Mouse (Mus musculus): ENCODE measurements around the gene Mptx1. TPM values are rescaled to one million over a fixed set of nuclear protein-coding genes. Genes with fewer than 3 reads are reported as not detected.
"Not testable (repeated sequence)": the region's sequence is repeated elsewhere in the genome, so short reads cannot be mapped to it uniquely, and the experiment has no call there.

Gene Mptx1
- polyA plus RNA-seq (2014; fragmentation: Nextera tagmentation; extraction: Ambion mirVana), result not detected in 2 replicates

DNA sequence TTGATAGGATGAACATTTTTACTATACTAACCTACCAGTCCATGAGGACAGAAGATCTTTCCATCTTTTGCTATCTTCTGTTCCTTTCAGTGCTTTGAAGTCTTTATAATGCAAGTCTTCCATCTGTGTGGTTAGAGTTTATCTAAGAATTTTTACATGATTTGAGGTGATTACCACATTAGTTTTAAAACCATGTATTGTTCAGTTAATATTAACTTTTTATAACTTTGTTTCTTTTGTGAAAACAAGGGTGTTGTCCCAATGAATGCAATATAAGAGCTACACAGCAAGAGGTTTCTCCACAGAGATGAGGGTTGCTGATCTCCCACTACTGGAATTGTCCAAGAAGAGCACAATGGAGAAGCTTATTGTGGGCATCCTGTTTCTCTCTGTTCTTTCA lies at the start of gene Mptx1:
Mptx1 (plus strand) TSS at position 301 of the 400 bp plus-strand sequence.
- no peak within 1 kb of the TSS for H3K4me3 ChIP-seq (ENCODE audit: low read depth, low read length)
- no peak within 1 kb of the TSS for H3K9ac ChIP-seq (ENCODE audit: low read depth, low read length)
- H3K4me1 ChIP-seq (ENCODE audit: control insufficient read depth, insufficient read depth, low read length), result no peaks in the 10 kb centered on the region
- ATAC-seq (replicated peaks; ENCODE audit: insufficient number of reproducible peaks, low FRiP score, low TSS enrichment), result no peak
- no peaks in the 10 kb centered on the region for H3K9me3 ChIP-seq (replicated peaks; ENCODE audit: control insufficient read depth, low read length)
- H3K27ac ChIP-seq (ENCODE audit: low read depth, low read length), result no peak within 1 kb of the TSS
- no peak within 1 kb of the TSS for H3K4me2 ChIP-seq
- no peaks in the 10 kb centered on the region for H3K27me3 ChIP-seq (ENCODE audit: control insufficient read depth, insufficient read depth, low read length)
- no peaks in the 10 kb centered on the region for H3K36me3 ChIP-seq (ENCODE audit: control insufficient read depth, insufficient read depth, low read length)

DNA sequence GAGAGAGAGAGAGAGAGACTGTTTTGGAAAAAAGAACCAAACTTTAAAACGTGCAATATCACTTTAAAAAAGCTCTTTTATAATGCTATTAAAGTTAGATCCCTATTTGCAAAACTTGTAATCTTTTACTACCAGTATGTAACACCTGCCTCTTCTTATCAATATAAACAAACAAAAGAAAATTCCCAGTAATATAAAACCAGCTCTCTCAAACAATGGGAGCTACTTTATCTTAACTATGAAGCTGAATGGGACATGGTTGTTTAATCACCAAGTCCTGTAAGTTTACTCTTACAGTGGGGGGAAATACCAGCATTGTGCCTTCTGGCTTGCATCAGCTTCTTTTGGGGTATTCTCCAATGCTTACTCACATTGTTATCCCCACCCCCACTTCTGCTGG lies 27.2 kb upstream of the Mptx1 start:
- Histone ChIP-seq H3K4me1 (ENCODE audit: control insufficient read depth, insufficient read depth, low read length) (no peaks in the 10 kb centered on the region), H3K4me3 (ENCODE audit: low read depth, low read length) (no peak overlapping the region), H3K9ac (ENCODE audit: low read depth, low read length) (no peak overlapping the region), H3K27me3 (ENCODE audit: control insufficient read depth, insufficient read depth, low read length) (no peaks in the 10 kb centered on the region), H3K4me2 (no peak overlapping the region), H3K36me3 (ENCODE audit: control insufficient read depth, insufficient read depth, low read length) (no peaks in the 10 kb centered on the region), H3K9me3 (replicated peaks; ENCODE audit: control insufficient read depth, low read length) (no peaks in the 10 kb centered on the region), H3K27ac (ENCODE audit: low read depth, low read length) (no peak overlapping the region)
- 38% methylated on average over 1 of the region's 1 CpGs for WGBS (ENCODE audit: insufficient replicate concordance)
- no peak for ATAC-seq (replicated peaks; ENCODE audit: insufficient number of reproducible peaks, low FRiP score, low TSS enrichment)

DNA sequence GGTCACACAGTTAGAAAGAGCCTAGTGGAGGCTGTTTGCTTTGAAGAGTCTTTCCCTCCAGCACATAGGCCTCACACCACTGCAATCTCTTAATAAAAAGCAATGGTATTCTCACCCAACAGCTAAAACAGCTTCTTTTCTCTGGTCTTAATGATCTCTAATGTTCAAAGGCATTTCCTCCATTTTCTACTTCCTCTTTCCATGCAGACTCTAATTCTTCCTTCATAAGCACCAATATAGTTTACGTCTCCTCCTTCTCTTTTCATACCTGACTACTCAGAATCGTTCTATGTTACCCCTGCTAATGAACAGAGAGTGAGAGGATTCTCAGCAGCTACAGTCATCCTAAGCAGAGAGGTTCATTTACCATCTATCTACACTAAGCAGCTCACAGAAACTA lies 13.0 kb upstream of the Mptx1 start:
- Histone ChIP-seq H3K9me3 (replicated peaks; ENCODE audit: control insufficient read depth, low read length) (no peaks in the 10 kb centered on the region), H3K36me3 (ENCODE audit: control insufficient read depth, insufficient read depth, low read length) (no peaks in the 10 kb centered on the region), H3K9ac (ENCODE audit: low read depth, low read length) (no peak overlapping the region), H3K27ac (ENCODE audit: low read depth, low read length) (no peak overlapping the region), H3K4me3 (ENCODE audit: low read depth, low read length) (no peak overlapping the region), H3K4me2 (no peak overlapping the region), H3K4me1 (ENCODE audit: control insufficient read depth, insufficient read depth, low read length) (no peaks in the 10 kb centered on the region), H3K27me3 (ENCODE audit: control insufficient read depth, insufficient read depth, low read length) (no peaks in the 10 kb centered on the region)
- no peak for ATAC-seq (replicated peaks; ENCODE audit: insufficient number of reproducible peaks, low FRiP score, low TSS enrichment)
- WGBS (ENCODE audit: insufficient replicate concordance), result 75% methylated on average over 2 of the region's 2 CpGs

DNA sequence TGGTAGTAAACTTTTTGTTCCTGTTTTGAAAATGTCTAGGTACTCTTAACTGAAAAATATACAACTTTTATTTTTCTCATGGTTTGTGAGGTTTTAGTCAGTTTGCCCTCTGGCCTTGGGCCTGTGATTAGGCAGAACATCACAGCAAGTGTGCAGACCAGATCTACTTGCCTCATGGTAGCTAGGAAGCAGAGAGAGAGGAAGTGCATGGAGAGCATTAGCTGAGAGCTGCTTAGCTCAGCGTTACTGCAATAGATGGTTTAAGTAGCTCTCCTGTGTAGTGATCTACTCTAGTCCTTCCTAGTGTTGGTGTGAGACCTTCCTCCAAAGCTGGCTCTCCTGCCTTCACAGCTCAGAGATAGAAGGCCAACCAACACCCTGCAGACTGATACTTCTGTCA lies 23.3 kb downstream of the Mptx1 start:
- not testable (repeated sequence) for H3K4me2 ChIP-seq; H3K27me3 ChIP-seq (ENCODE audit: control insufficient read depth, insufficient read depth, low read length); ATAC-seq (replicated peaks; ENCODE audit: insufficient number of reproducible peaks, low FRiP score, low TSS enrichment); H3K36me3 ChIP-seq (ENCODE audit: control insufficient read depth, insufficient read depth, low read length); H3K4me3 ChIP-seq (ENCODE audit: low read depth, low read length); H3K27ac ChIP-seq (ENCODE audit: low read depth, low read length); H3K4me1 ChIP-seq (ENCODE audit: control insufficient read depth, insufficient read depth, low read length); H3K9me3 ChIP-seq (replicated peaks; ENCODE audit: control insufficient read depth, low read length); H3K9ac ChIP-seq (ENCODE audit: low read depth, low read length)
- WGBS (ENCODE audit: insufficient replicate concordance), result 70% methylated on average over 1 of the region's 1 CpGs

DNA sequence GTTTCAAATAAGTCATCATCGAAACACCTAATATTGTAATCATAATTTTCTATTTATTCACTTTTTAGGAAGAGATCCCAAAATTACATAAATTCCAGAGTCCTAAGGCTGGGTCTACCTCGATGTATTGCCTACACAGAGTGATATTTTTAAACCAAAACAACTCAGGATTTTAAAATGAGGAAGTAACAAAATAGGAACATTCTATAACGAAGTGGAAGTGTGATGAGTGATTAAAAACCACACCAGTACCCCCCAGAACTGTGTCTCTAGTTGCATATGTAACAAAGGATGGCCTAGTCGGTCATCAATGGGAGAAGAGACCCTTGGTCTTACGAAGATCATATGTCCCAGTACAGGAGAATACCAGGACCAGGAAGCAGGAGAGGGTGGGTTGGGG lies 24.3 kb downstream of the Mptx1 start:
- no peaks in the 10 kb centered on the region for H3K4me1 ChIP-seq (ENCODE audit: control insufficient read depth, insufficient read depth, low read length)
- H3K4me2 ChIP-seq, result no peak overlapping the region
- no peak overlapping the region for H3K4me3 ChIP-seq (ENCODE audit: low read depth, low read length)
- H3K27ac ChIP-seq (ENCODE audit: low read depth, low read length), result no peak overlapping the region
- H3K9me3 ChIP-seq (replicated peaks; ENCODE audit: control insufficient read depth, low read length), result no peaks in the 10 kb centered on the region
- H3K27me3 ChIP-seq (ENCODE audit: control insufficient read depth, insufficient read depth, low read length), result no peaks in the 10 kb centered on the region
- ATAC-seq (replicated peaks; ENCODE audit: insufficient number of reproducible peaks, low FRiP score, low TSS enrichment), result no peak
- H3K9ac ChIP-seq (ENCODE audit: low read depth, low read length), result no peak overlapping the region
- WGBS (ENCODE audit: insufficient replicate concordance), result 67% methylated on average over 5 of the region's 5 CpGs
- no peaks in the 10 kb centered on the region for H3K36me3 ChIP-seq (ENCODE audit: control insufficient read depth, insufficient read depth, low read length)

DNA sequence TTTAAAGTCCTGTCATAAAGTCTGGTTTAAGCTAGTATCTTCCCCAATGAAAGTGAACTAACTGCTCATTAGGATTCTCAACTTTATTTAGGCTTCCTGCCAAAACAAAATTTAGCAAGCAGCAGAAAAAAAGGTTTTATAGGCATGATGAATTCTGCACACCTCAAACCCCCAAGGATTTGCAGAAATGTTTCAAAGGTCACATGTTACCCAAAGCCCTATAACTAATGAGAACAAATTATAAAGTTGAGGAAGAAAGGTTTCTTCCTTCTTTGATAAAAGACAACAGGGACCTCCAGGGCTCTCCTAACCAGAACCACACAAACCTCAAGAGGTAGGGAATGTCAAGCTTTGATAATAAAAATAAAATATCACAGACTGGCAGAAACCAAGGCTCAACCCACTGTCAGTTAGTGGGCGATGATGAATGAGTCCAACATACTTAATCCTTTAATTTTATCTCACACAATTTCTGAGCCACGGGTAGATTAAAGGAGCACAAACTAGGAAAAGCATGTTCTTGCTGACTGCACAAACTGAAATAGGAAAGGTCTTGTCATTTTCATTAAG lies 34.6 kb downstream of the Mptx1 start, which contains the start of gene Olfr417:
Olfr417 (plus strand) TSS at position 241 of the 570 bp plus-strand sequence.
- 60% methylated on average over 2 of the region's 2 CpGs for WGBS (ENCODE audit: insufficient replicate concordance)
- ATAC-seq (replicated peaks; ENCODE audit: insufficient number of reproducible peaks, low FRiP score, low TSS enrichment), result no peak
- Histone ChIP-seq H3K4me3 (ENCODE audit: low read depth, low read length) (no peak within 1 kb of the TSS), H3K27me3 (ENCODE audit: control insufficient read depth, insufficient read depth, low read length) (no peaks in the 10 kb centered on the region), H3K36me3 (ENCODE audit: control insufficient read depth, insufficient read depth, low read length) (no peaks in the 10 kb centered on the region), H3K9ac (ENCODE audit: low read depth, low read length) (no peak within 1 kb of the TSS), H3K27ac (ENCODE audit: low read depth, low read length) (no peak within 1 kb of the TSS), H3K4me2 (no peak within 1 kb of the TSS), H3K4me1 (ENCODE audit: control insufficient read depth, insufficient read depth, low read length) (no peaks in the 10 kb centered on the region), H3K9me3 (replicated peaks; ENCODE audit: control insufficient read depth, low read length) (no peaks in the 10 kb centered on the region)

DNA sequence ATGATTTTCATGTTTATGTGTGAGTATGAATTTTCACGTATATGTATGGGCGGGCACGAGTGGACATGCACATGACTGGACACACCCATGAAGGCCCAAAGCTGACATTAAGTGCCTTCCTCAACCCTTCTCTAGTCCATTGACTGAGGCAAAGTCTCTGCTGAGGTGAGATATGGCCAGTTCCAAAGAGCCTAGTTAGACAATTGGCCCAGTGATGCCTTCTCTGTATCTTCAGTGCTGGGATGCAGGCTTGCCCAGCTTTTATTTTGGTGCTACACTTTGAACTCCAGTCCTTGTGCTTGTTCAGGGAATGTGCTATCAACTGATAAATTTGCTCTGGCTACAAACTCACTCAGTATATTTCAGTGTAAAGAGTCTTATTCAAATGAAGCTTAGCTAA lies 43.5 kb downstream of the Mptx1 start:
- Histone ChIP-seq H3K9me3 (replicated peaks; ENCODE audit: control insufficient read depth, low read length) (no peaks in the 10 kb centered on the region), H3K9ac (ENCODE audit: low read depth, low read length) (no peak overlapping the region), H3K36me3 (ENCODE audit: control insufficient read depth, insufficient read depth, low read length) (no peaks in the 10 kb centered on the region), H3K4me2 (no peak overlapping the region), H3K27me3 (ENCODE audit: control insufficient read depth, insufficient read depth, low read length) (no peaks in the 10 kb centered on the region), H3K4me3 (ENCODE audit: low read depth, low read length) (no peak overlapping the region), H3K4me1 (ENCODE audit: control insufficient read depth, insufficient read depth, low read length) (no peaks in the 10 kb centered on the region), H3K27ac (ENCODE audit: low read depth, low read length) (no peak overlapping the region)
- WGBS (ENCODE audit: insufficient replicate concordance), result 93% methylated on average over 3 of the region's 3 CpGs
- no peak for ATAC-seq (replicated peaks; ENCODE audit: insufficient number of reproducible peaks, low FRiP score, low TSS enrichment)

Other genes starting within 250 kb of the Mptx1 start
- not detected in 2 replicates for gene Olfr429, start 246.2 kb upstream of the Mptx1 start, polyA plus RNA-seq (2014; fragmentation: Nextera tagmentation; extraction: Ambion mirVana)
- gene Olfr427, start 233.6 kb upstream of the Mptx1 start, polyA plus RNA-seq (2014; fragmentation: Nextera tagmentation; extraction: Ambion mirVana), result not detected in 2 replicates
- not detected in 2 replicates for gene Olfr231, start 209.4 kb upstream of the Mptx1 start, polyA plus RNA-seq (2014; fragmentation: Nextera tagmentation; extraction: Ambion mirVana)
- gene Olfr424, start 199.0 kb upstream of the Mptx1 start, polyA plus RNA-seq (2014; fragmentation: Nextera tagmentation; extraction: Ambion mirVana), result not detected in 2 replicates
- 0.28 and 0.36 TPM in 2 replicates for gene Olfr420, start 174.9 kb upstream of the Mptx1 start, polyA plus RNA-seq (2014; fragmentation: Nextera tagmentation; extraction: Ambion mirVana)
- gene Spta1, start 157.7 kb upstream of the Mptx1 start, polyA plus RNA-seq (2014; fragmentation: Nextera tagmentation; extraction: Ambion mirVana), result 9.3 and 11.2 TPM in 2 replicates
- gene Olfr419, start 78.5 kb upstream of the Mptx1 start, polyA plus RNA-seq (2014; fragmentation: Nextera tagmentation; extraction: Ambion mirVana), result 0.18 TPM in 1 of 2 replicates, not detected in the other
- not detected in 2 replicates for gene Olfr417, start 34.6 kb downstream of the Mptx1 start, polyA plus RNA-seq (2014; fragmentation: Nextera tagmentation; extraction: Ambion mirVana)
- gene Olfr248, start 60.5 kb downstream of the Mptx1 start, polyA plus RNA-seq (2014; fragmentation: Nextera tagmentation; extraction: Ambion mirVana), result not detected in 2 replicates
- not detected in 2 replicates for gene Olfr414, start 93.5 kb downstream of the Mptx1 start, polyA plus RNA-seq (2014; fragmentation: Nextera tagmentation; extraction: Ambion mirVana)
- not detected in 2 replicates for gene Olfr220, start 111.6 kb downstream of the Mptx1 start, polyA plus RNA-seq (2014; fragmentation: Nextera tagmentation; extraction: Ambion mirVana)
- 0.41 and 1.1 TPM in 2 replicates for gene Fmn2, start 171.3 kb downstream of the Mptx1 start, polyA plus RNA-seq (2014; fragmentation: Nextera tagmentation; extraction: Ambion mirVana)